Mouse (Mus musculus): ENCODE measurements around the gene Rgcc.

Rgcc gene

DNA sequence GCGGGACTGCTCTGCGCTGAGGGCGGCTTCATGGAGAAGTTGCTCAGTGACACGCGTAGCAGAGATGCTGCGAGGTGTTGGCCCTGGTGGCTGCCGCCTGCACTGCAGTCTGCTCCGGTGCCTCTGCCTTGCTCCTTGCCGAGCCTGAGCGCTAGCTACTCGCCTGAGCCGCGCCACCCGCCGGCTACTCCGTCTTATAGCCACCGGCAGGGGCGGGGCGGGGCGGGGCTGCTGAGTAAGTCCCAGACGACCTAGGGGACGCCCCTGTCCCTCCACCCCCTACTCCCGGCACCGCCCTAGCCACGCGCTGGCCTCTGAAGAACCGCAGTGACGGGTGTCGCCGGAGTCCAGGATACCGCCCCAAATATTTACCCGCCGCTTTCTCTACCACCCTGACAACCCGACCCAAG lies at the start of gene Rgcc:
Gene Rgcc, minus strand, starts transcription at position 180 of the 410 bp plus-strand sequence.
- DNase-seq (ENCODE audit: low spot score) = peak; percentile 96

DNA sequence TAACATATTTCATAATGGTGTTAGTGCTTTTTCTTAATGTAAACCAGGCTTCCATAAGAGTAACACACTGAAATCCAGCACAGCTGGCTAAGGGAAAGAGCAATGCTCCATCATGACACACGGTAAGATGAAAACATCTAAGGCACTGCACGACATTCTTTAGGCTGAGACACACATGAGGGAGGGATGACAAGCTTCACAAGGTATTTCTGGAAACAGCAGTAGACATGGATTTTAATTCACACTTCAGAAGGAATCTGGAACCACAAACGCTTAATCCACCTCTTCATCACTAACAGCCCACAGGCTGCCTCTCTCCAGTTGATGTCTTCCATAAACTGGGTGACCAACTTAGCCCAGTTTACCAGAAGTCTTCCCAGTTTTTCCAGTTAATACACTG lies 44.9 kb upstream of the Rgcc start:
- no peak for DNase-seq (ENCODE audit: low spot score)

DNA sequence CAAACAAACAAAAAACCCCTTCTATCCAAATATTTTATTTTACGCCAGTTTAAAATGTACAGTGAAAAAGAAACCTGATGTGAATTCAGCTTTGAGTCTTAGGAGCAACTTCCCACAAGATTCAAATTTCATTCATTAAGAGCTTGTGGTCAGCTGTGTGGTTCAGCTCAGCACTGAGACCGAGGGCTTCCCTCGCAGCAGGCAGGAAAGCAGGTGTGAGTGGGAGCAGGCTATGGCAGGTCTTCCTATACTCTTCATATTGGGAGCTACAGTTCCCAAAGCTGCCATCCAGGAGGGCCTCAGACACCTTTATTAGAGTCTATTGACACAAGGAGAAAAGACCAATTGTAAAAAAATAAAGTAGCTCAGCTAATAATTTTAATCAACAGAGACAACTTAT lies 34.2 kb upstream of the Rgcc start:
- DNase-seq (ENCODE audit: low spot score) = no peak

DNA sequence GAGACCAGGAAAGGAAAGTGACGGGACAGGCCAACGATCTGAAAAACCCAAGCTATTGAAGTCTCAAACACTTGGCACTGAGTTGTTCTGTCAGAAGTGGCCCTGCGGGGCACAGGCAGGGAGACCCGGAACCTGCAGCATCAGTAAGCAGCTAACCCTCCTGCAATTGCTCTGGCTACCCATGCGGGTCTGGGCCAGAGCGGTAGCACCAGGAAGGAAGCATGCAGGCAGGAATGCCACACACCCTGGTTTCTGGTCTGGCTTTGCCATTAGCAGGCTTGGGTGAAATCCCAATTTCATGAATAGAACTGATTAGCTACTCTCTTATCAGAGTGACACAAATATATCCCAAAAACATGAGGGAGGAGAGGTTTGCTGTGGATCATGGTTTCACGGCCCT lies 30.5 kb upstream of the Rgcc start:
- no peak for DNase-seq (ENCODE audit: low spot score)

DNA sequence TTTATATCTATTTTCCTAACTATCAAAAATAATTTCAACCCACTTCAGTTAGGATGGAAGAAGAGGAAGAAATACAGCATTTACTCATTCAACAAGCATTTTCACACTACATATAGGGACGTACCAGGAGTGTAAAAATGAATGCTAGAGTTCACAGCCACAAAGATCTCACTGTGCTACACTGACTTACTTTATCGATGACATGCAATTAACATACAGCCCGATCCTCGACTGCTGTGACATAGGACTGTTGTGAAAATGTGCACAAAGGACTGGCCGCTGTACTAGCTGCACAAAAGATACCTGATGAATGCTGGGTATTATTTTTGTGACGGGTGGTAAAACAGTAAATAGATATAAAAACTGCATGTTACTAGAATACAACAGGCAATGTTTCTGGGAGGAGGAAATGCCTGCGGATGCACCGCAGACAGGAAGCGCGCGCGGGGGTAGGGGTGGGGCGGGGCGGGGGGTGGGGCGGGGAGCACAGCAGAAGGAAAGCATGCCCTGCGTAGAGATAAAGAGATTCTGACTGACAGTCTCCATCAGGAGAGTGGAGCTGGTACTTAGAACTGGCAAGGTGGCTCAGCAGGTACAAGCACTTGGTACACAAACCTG lies 29.6 kb upstream of the Rgcc start:
- no peak for DNase-seq (ENCODE audit: low spot score)

DNA sequence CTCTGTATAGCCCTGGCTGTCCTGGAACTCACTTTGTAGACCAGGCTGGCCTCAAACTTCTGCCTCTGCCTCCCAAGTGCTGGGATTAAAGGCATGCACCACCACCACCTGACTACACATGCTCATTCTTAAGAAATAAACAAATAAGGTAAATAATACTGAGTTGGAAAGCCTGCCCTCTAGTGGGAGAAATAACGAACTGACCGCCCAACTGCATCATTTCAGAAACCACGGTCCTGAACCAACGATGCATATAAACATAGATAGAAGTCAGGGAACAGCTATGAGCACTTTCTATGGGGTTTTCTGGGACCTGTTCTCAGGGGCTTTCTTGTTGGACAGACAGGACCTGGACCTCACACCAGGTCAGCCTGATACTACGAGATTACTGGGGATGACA lies 25.6 kb upstream of the Rgcc start:
- no peak for DNase-seq (ENCODE audit: low spot score)

DNA sequence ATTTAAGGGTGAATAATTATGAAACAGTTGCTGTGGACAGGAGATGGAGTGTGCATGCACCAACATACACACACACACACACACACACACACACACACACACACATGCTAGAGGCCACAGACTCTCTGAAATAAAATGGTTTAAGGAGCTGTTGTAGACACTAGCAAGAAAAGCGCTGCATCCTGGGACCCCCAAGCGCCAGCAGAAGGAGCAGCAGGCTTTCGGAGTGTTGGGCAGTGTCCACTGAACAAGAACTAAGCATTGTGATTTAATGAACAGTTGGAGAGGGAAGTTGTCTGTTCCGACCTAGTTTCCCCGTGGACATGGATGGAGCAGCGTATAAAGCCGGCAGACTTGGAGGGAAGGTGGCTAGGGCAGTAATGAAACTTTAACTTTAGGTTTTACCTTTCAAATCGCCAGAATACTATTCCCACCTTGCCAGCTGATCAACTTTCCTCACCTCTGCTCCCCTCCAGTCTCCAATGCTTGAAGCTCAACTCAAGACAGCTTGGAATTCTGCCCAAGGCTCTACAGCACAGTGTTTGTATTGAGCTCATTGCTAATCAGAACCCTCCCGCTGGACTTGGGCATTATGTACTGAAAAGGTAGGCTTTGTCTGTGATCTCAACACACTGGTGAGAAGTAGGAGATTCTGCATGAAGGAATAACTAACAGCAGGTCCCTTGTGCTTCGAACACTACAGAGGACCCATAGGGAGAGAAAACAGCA lies 22.8 kb upstream of the Rgcc start:
- DNase-seq (ENCODE audit: low spot score) = no peak

DNA sequence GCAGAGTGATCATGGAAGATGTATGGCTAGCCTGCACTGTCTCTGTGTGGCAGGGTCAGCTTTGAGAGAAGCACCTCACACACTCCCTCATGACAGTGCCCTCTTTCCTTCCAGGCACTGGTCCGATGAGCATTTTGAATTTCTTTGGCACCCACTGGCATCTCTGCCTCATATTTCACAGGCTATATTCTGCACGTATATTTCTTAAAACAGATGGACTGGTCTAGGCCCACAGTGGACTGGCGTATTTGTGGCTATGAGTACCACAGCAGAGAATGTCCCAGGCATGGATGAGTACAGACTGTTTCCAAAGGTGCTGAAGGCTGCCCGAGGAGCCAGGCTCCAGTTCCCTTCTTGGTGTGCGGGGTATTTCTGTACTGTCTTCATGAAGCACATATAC lies 20.4 kb upstream of the Rgcc start:
- DNase-seq (ENCODE audit: low spot score) = no peak

DNA sequence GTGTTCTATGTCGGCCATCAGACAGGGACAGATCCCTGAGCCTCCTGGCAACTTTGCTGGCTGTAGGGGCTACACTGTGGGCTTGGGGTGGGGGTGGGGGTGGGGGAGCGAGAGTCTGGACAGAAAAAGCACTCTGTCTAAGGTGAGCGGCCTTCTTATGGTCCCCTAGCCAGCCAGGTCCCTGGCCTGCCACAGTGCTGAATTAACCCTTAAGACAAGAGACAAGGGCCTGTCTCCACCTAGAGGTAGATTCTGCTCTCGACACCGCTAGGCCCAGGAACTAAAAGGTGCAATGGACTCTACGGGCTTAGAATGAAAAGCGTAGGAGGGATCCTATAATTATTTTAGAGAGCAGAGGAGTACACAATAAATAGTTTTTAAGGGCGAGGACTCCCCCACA lies 19.7 kb upstream of the Rgcc start:
- no peak for DNase-seq (ENCODE audit: low spot score)

DNA sequence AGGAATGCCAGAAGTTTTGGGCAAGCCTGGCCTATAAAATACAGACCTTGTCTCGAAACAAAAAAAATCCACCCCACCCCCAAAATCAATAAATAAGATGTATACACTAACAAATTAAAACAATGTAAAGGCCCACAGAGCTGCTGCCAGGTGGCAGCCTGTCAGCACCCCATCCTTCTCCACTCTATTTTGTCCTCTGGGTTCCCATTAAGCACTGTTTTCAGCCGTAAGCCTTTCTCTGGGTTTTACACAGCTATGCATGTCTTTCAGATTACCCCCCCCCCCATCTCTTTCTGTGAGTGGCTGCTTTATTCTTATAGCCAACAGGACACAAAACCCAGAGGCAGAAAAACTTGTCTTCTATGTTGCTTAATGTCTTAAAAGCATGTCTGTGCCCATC lies 16.2 kb upstream of the Rgcc start:
- DNase-seq (ENCODE audit: low spot score) = no peak

DNA sequence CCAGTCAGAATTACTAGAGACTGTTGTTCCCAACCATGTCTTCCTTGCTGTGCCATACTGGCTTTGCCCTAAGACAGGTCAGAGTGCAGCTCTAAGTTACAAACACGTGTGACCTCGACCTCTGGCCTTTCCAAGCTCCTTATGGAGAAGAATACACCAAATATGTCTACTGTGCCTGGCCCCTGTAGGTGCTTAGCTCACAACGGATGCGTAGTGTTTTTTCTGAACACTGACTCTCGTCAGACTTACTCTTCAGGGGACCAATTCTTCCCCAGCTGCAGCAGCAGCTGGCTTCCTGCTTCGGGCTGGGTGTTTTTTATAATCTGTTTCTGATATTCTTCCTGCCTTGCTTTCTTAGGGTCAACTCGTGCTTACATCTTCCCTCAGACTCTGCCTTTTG lies 14.4 kb upstream of the Rgcc start:
- DNase-seq (ENCODE audit: low spot score) = no peak

DNA sequence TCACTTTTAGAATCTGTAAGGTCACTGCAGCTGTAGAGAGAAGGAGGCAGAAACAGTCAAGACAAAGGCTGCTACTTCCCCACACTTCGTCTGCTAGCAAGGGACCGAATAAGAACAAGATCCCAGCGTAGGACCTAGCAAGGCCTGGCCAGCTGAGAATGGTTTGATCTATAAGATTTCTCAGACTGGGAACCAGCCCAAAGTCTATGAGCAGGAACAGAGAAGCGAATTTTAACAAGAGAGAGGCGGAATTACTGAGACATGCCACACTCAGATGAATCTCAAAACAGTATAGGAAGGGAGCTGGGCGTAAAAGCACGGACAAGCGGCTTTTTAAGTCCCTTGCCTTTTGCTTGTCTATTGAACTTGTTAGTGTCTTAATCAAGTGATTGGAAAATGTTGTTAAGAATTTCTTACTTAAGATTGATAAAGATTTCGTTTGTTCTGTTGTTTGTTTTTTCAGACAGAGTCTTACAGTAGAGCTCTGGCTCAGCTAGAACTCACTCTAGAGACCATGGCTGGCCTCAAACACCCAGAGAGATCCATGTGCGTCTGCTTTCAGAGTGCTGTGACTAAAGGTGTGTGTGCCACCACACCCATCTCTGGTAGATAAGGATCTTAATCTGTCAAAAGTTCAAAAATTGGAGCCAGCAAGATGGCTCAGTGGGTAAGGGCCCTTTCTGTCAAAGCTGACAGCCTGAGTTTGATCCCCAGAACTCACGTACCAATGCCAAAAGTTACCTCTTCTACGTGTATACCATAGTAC lies 13.0 kb upstream of the Rgcc start:
- no peak for DNase-seq (ENCODE audit: low spot score)

DNA sequence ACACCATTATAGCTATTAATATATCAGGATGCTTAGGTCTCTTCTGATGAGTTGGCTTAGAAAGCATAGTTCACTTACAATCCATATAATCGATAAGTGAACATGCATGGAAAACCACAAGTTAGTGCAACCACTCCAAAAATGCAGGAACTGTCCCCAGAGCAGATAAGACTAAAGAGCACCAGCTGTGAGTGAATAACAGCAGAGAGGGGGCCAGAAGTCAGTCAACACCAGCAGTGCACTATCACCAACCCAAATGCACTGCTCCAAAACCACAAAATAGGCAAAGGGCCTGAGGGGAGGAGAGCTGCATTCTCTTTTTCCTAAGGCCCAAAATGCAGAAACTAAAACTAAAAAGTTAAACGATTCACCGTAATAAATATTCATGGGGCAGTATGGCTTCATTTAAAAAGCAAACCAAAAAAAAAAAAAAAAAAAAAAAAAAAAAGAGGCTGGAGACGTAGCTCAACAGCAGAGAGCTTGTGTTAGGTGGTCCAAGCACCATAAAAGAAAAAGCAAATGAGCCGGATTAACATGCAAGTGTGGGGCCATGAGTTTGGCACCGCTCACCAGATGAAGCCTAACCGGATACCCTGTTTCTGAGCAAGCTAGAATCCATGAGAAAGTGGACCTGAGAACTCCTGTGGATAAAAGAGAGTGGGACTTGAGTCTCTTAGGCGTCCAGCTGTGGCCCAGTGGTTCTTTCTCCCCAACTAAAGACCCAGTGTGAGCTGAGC lies 12.2 kb upstream of the Rgcc start:
- no peak for DNase-seq (ENCODE audit: low spot score)

DNA sequence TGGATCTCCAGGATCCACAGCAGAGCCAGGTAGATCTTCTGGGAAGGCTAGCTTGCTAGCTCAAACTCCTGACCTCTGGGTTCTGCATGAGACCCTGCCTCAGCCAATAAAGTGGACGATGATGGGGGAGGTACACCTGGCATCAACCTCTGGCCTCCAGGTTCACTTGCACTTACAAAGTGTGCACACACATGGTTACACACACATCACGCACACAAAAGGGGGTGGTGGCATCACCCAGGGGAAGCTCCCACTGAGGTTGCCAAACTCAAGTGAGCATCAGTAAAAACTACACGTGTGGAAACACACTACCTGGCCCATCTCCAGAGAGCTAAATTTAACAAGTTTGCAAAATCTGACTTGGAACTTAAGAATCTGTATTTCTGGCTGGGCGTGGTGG lies 11.3 kb upstream of the Rgcc start:
- no peak for DNase-seq (ENCODE audit: low spot score)

DNA sequence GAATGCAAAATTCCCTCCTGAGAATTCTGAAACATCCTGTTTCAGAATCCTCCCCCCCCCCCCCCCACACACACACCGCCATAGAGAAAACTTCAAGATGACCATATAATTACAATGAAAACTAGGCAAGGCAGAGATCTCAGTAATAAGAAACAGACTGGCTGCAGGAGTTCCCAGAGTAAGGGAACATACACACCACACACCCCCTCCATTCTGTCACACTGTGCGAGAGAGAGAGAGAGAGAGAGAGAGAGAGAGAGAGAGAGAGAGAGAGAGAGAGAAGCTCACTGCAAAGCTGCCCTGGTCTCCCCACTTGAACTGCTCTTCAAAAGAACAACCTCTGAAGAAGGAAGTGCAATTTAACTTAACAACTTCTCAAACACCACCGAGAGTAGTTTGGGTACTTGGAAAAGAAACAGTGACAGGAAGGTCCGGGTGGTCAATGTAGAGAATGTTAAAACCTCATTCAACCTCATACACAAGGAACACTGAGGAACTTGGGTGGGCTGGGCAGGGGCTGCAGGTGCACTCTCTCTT lies 10.5 kb upstream of the Rgcc start:
- no peak for DNase-seq (ENCODE audit: low spot score)

DNA sequence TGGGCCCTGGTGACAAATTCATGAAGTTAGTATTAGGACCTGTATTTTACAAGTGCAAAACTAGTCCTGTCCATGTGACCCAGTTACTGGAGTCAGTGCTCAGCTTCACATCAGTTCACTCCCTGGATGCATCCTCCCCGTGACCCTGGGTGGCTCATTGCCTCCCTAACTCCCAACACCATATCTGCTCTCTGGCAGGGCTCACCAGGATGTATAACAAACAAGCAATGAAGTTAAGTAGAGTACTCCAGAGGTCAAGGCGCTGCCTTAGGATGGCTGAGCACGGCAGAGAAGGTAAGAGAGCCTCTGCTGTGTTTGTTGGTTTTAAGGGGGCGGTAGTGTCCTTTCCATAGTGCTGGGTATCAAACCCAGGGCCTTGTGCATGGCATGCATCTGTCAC lies 7.7 kb upstream of the Rgcc start:
- DNase-seq (ENCODE audit: low spot score) = no peak

DNA sequence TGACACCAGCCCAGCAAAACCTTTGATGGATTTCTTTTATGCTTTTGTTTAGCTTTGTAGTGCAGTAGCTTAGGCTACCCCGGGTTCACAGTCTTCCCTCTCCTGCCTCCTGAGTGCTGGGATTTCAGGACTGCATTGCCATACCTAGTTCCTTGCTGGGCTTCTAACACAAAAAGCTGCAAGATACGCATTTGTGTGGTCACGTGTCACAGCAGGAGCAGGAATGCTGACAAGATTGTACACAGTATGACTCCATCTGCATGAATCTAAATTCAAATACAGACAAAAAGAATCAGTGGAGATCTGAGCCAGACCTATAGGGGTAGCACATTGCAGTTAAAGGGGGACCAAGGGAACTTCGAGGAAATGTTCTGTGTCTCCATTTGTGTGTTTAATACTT lies 6.9 kb upstream of the Rgcc start:
- no peak for DNase-seq (ENCODE audit: low spot score)

DNA sequence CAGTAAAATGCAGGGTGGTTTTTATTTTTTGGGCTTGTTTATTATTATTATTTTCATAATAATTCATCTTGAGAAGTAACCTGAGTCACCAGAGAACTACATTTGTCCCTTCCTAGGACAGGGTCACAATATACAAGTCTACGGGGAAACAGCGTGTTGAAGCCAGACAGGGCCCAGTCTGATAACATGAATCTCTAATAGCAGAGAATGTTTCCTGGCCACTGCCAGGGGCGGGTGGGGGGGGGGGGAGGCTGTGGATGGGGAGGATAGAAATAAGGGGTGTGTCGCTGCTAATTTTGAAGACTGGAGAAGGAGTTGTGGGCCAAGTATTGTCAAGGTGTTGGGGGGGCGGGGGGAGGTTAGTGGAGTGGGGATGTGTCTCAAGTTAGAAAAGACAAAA lies 6.5 kb upstream of the Rgcc start:
- no peak for DNase-seq (ENCODE audit: low spot score)

DNA sequence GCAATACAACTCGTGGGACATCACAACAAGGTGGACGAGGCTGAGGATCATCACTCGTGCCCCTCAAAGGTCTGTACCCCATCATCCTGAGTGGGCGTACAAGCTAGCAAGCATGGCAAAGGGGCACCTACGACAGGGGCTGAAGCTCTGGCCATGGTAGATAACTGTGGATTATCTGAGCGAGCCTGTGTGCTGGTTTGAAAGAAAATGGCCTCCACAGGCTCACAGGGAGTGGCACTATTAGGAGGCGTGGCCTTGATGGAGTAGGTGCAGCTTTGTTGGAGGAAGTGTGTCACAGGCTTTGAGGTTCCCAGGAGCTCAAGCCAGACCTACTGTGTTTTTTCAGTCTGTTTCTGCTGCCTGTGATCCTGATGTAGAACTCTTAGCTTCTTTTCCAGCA lies 5.7 kb upstream of the Rgcc start:
- DNase-seq (ENCODE audit: low spot score) = no peak

DNA sequence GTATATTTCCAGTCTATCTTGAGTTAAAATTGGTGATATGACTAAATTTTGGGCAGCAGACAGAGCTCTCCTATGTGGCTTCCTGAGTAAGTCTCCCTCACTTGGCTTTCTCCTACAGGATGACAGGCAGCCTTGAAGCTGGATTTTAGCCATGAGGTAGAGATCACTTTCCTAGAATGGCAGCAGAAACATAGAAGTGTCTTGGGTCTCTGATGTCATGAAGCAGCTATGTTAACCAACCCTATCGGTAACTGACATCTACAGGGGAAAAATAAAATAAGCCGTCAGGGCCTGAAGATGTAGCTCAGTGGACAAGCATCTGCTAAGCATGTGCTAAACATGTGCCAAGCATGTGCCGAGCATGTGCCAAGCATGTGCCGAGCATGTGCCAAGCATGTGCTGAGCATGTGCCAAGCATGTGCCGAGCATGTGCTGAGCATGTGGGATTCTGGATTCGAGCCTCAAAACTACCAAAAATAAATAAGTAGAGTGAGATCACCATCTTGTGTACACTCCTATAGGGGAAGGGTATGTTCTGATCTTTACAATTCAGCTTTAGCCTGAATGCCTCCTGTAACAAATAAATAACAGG lies 3.5 kb upstream of the Rgcc start:
- no peak for DNase-seq (ENCODE audit: low spot score)

DNA sequence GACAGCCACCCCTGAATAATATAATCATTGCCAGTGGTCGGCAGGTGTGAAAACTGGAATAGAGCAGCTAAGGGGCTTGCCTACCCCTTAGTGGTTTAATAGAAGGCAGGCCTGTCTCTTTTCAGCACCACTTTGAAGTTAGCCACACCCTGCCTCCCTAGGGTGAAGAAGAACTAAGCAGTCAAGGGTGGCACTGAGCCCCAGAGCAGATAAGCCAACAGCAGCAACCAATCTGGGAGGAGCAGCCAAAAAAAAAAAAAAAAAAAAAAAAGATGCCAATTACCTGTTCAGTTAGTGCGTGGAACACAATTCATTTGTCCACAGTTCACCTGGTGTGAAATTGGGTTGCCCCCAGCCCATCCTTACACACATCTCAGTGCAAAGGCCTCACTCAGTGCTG lies 1.7 kb upstream of the Rgcc start:
- no peak for DNase-seq (ENCODE audit: low spot score)

Measured in testis, postnatal 10 days (tissue).